Comparison of ENCODE assay signal across 12 mouse cellular contexts in the genomic region with DNA sequence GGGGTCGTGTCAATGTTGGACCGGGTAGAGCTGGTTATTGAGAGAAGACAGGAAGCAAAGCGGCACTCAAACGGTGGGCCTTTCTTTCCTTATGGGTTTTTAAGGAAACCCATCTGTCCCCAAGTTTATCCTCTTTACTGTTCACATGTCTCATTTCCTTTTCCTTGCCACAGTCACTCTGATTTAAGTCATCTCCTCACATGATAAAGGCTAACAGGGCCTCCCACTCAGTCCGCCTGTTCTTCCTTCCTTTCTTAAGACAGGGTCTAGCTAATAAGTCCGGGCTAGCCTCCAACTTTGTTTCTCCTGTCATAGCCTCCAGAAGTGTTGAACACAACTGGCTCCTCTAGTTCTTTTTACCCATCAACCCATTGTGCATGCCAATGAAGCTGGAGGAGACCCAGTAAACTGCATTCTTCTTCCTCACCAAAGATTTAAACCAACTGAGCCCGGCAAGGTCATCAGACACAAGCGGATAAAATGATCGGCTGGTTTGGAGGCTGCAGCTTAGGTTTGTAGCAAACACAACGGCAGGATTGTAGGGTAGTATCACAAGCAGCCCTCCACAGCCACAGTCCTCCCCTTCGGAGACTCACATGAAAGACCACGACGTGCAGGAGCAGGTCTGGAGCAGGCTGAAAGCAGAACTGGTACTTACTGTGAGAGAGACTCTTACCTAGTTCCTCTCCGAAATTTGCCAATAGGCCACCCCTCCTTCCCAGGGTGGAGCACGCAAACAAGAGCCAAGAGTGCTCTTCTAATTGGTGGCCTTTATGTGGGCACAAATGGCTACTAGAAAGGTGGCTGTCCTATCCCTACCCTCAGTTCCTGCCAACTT. TPM values are rescaled to one million over a fixed set of nuclear protein-coding genes. Genes with fewer than 3 reads are reported as not detected.
DNase-seq lines count a peak whose midpoint lies in the region; ATAC-seq and TF ChIP-seq lines count a peak whose summit lies in the region.
"Had no signal": no experiment of that assay in that cellular context is flagged by ENCODE, and none has a peak within 500 bp of the region (broad histone marks: within the 10 kb centered on the region; RNA-seq: fewer than 3 reads in every experiment).

No protein-coding gene starts in this region.

- no peaks in the 10 kb centered on the region for H3K9me3 ChIP-seq in liver, embryonic 11.5 days (ENCODE audit: control insufficient read depth, low read length)
- no peaks in the 10 kb centered on the region for H3K9me3 ChIP-seq in forebrain, embryonic 16.5 days (ENCODE audit: control insufficient read depth, low read length)
- no peaks in the 10 kb centered on the region for H3K9me3 ChIP-seq in midbrain, embryonic 11.5 days (ENCODE audit: control insufficient read depth, low read length)
- H3K9me3 ChIP-seq: neural tube, embryonic 12.5 days had no signal

- peak; percentile 10 for DNase-seq in adrenal gland, adult 2 months
- DNase-seq in adrenal gland, postnatal 25 days = no peak
- peak; percentile 37 for DNase-seq in liver, adult 2 months (ENCODE audit: extremely low read depth, low read depth, low spot score)
- DNase-seq in liver, embryonic 11.5 days (ENCODE audit: low spot score) = no peak
- peak; percentile 58 to 74 for DNase-seq in spleen, postnatal 4 days (ENCODE audit: low spot score in 2 of 2)
- no peak for DNase-seq in midbrain, embryonic 11.5 days (ENCODE audit: low spot score, missing footprints)
- DNase-seq: cerebellum, adult 2 months; kidney, adult 8-10 months had no signal

- H3K27me3 ChIP-seq in liver, adult 2 months (ENCODE audit: control insufficient read depth, insufficient read depth, low read length) = no peaks in the 10 kb centered on the region
- H3K27me3 ChIP-seq in liver, embryonic 11.5 days (replicated peaks; ENCODE audit: control insufficient read depth, insufficient read depth, low read length) = no peaks in the 10 kb centered on the region
- no peaks in the 10 kb centered on the region; the same call in 1 of the 2 replicates for H3K27me3 ChIP-seq in forebrain, embryonic 16.5 days (replicated peaks; ENCODE audit: control insufficient read depth, insufficient read depth, low read length)
- H3K27me3 ChIP-seq in midbrain, embryonic 11.5 days (ENCODE audit: control insufficient read depth, insufficient read depth, low read length) = no peaks in the 10 kb centered on the region
- H3K27me3 ChIP-seq: neural tube, embryonic 12.5 days had no signal

- no peak overlapping the region for H3K9ac ChIP-seq in liver, adult 2 months (ENCODE audit: low read depth, low read length)
- H3K9ac ChIP-seq in liver, embryonic 11.5 days (ENCODE audit: low read depth, low read length) = no peak overlapping the region
- H3K9ac ChIP-seq in forebrain, embryonic 16.5 days (replicated peaks; ENCODE audit: low read depth, low read length) = no peak overlapping the region
- no peak overlapping the region for H3K9ac ChIP-seq in midbrain, embryonic 11.5 days (ENCODE audit: low read length)
- H3K9ac ChIP-seq: neural tube, embryonic 12.5 days had no signal

- 77% methylated on average over 15 of the region's 15 CpGs for WGBS in liver, adult 2 months
- WGBS in liver, embryonic 11.5 days = 73% methylated on average over 15 of the region's 15 CpGs
- 23% methylated on average over 15 of the region's 15 CpGs for WGBS in macrophage (ENCODE audit: missing documents)
- WGBS in forebrain, embryonic 16.5 days = 93% methylated on average over 15 of the region's 15 CpGs
- 93% methylated on average over 15 of the region's 15 CpGs for WGBS in midbrain, embryonic 11.5 days

- no peak overlapping the region for H3K4me2 ChIP-seq in liver, embryonic 11.5 days
- H3K4me2 ChIP-seq in forebrain, embryonic 16.5 days (ENCODE audit: low read length) = no peak overlapping the region
- H3K4me2 ChIP-seq in midbrain, embryonic 11.5 days = no peak overlapping the region
- H3K4me2 ChIP-seq: neural tube, embryonic 12.5 days had no signal

- H3K4me3 ChIP-seq in liver, adult 2 months (ENCODE audit: insufficient read depth, low read depth, low read length) = 0 out of 2 replicates have a peak overlapping the region, but pooled peaks have one; percentile 20
- H3K4me3 ChIP-seq in liver, embryonic 11.5 days (ENCODE audit: low read depth, low read length) = no peak overlapping the region
- peak overlapping the region; percentile 37 for H3K4me3 ChIP-seq in macrophage (ENCODE audit: inconsistent target)
- no peak overlapping the region for H3K4me3 ChIP-seq in forebrain, embryonic 16.5 days (replicated peaks; ENCODE audit: low read length)
- H3K4me3 ChIP-seq in midbrain, embryonic 11.5 days (ENCODE audit: low read depth, low read length) = no peak overlapping the region
- H3K4me3 ChIP-seq: left cerebral cortex, adult 2 months; neural tube, embryonic 12.5 days had no signal

- no peaks in the 10 kb centered on the region for H3K4me1 ChIP-seq in liver, adult 2 months (ENCODE audit: control insufficient read depth, insufficient read depth, low read length)
- no peaks in the 10 kb centered on the region for H3K4me1 ChIP-seq in liver, embryonic 11.5 days (replicated peaks; ENCODE audit: control insufficient read depth, insufficient read depth, low read length)
- H3K4me1 ChIP-seq in forebrain, embryonic 16.5 days (replicated peaks; ENCODE audit: control insufficient read depth, insufficient read depth, low read length) = peaks cover 3% of the 10 kb centered on the region; the same call in 1 of the 2 replicates
- no peaks in the 10 kb centered on the region for H3K4me1 ChIP-seq in midbrain, embryonic 11.5 days (ENCODE audit: control insufficient read depth, insufficient read depth, low read length)

- no peak for ATAC-seq in liver, embryonic 11.5 days (replicated peaks; ENCODE audit: low FRiP score)
- no peak for ATAC-seq in forebrain, embryonic 16.5 days
- no peak for ATAC-seq in midbrain, embryonic 11.5 days (ENCODE audit: low FRiP score)

- no peaks in the 10 kb centered on the region for H3K36me3 ChIP-seq in liver, adult 2 months (ENCODE audit: control insufficient read depth, insufficient read depth, low read length)
- H3K36me3 ChIP-seq in liver, embryonic 11.5 days (ENCODE audit: control insufficient read depth, insufficient read depth, low read length) = no peaks in the 10 kb centered on the region
- peaks cover 4% of the 10 kb centered on the region; the same call in 1 of the 2 replicates for H3K36me3 ChIP-seq in macrophage (ENCODE audit: inconsistent target)
- no peaks in the 10 kb centered on the region for H3K36me3 ChIP-seq in forebrain, embryonic 16.5 days (ENCODE audit: control insufficient read depth, insufficient read depth)
- no peaks in the 10 kb centered on the region for H3K36me3 ChIP-seq in midbrain, embryonic 11.5 days (ENCODE audit: control insufficient read depth, insufficient read depth, low read length)
- H3K36me3 ChIP-seq: neural tube, embryonic 12.5 days had no signal

- no peak for TF ChIP-seq POLR2A in liver, adult 2 months (IDR thresholded peaks at IDR 0.05; ENCODE audit: extremely low read depth, insufficient read depth, low read length)

- no peaks in the 10 kb centered on the region for H3K79me2 ChIP-seq in liver, adult 2 months (ENCODE audit: control insufficient read depth, insufficient read depth, low read length)
- H3K79me2 ChIP-seq in macrophage (ENCODE audit: inconsistent target) = peaks cover 80% of the 10 kb centered on the region

- no peak for TF ChIP-seq CTCF in liver, adult 2 months (IDR thresholded peaks at IDR 0.05; ENCODE audit: low read depth, low read length)

- H3K27ac ChIP-seq in liver, adult 2 months (replicated peaks; ENCODE audit: insufficient read depth, low read depth, low read length) = peak overlapping the region; percentile 51
- H3K27ac ChIP-seq in liver, embryonic 11.5 days (ENCODE audit: low read depth, low read length) = no peak overlapping the region
- peak overlapping the region; percentile 99 for H3K27ac ChIP-seq in macrophage
- H3K27ac ChIP-seq in forebrain, embryonic 16.5 days (ENCODE audit: low read length) = no peak overlapping the region
- no peak overlapping the region for H3K27ac ChIP-seq in midbrain, embryonic 11.5 days (ENCODE audit: low read depth, low read length)
- H3K27ac ChIP-seq: left cerebral cortex, adult 2 months; neural tube, embryonic 12.5 days had no signal

RNA-seq across cellular contexts. Expression of a gene that starts 29.0 kb away (rescaled TPM):
- total RNA-seq in adrenal gland, adult 2 months (2021) = 10 to 100 TPM; 12.7 to 21.4 TPM
- 3.8 and 3.9 TPM in 2 replicates for polyA plus RNA-seq in adrenal gland, adult 2 months (2012; rRNA removed)
- total RNA-seq in adrenal gland, postnatal 25 days (2021) = 20.7 and 23.6 TPM in 2 replicates
- 2.8 TPM in 2 replicates for total RNA-seq in liver, adult 2 months (2014; rRNA removed)
- polyA plus RNA-seq in liver, adult 2 months (2012; rRNA removed) = 0.44 and 0.73 TPM in 2 replicates
- polyA plus RNA-seq in liver, embryonic 11.5 days (2014; fragmentation: Nextera tagmentation; extraction: Ambion mirVana) = 3.8 and 5.6 TPM in 2 replicates
- 100 to 1,000 TPM; 107 to 507 (median 271) TPM for total RNA-seq in macrophage (2018; cell fraction: chromatin; rRNA removed)
- total RNA-seq in macrophage (2018; cell fraction: cytosol; rRNA removed) = 10 to 100 TPM; 23.1 to 37.4 (median 29.5) TPM
- 100 to 1,000 TPM in 24 of 26 experiments, 10 to 100 TPM in 2; 93.5 to 253 (median 150) TPM for total RNA-seq in macrophage (2018; cell fraction: nucleus; rRNA removed)
- 16.0 to 20.6 TPM (median 16.8 TPM) in 3 replicates for polyA plus RNA-seq in macrophage (2018)
- polyA plus RNA-seq in forebrain, embryonic 16.5 days (2015; fragmentation: Nextera tagmentation; extraction: Ambion mirVana) = 9.2 and 10.9 TPM in 2 replicates
- polyA plus RNA-seq in midbrain, embryonic 11.5 days (2014; fragmentation: Nextera tagmentation; extraction: Ambion mirVana) = 5.6 and 5.9 TPM in 2 replicates

Comparison
In these comparisons a context has a peak if more than half of its experiments do, and no peak if none do; other contexts are left out.
1. DNase-seq: peak in adrenal gland, adult 2 months (single experiment), liver, adult 2 months (single experiment) and spleen, postnatal 4 days (2 of 2); none in adrenal gland, postnatal 25 days (single experiment), liver, embryonic 11.5 days (single experiment) and midbrain, embryonic 11.5 days (single experiment).
2. H3K27ac ChIP-seq: peak in liver, adult 2 months (single experiment) and macrophage (single experiment); none in liver, embryonic 11.5 days (single experiment), forebrain, embryonic 16.5 days (single experiment) and midbrain, embryonic 11.5 days (single experiment).
3. H3K4me3 ChIP-seq: peak in liver, adult 2 months (single experiment) and macrophage (single experiment); none in liver, embryonic 11.5 days (single experiment), forebrain, embryonic 16.5 days (single experiment) and midbrain, embryonic 11.5 days (single experiment).